Mouse (Mus musculus) liver, embryonic 14.5 days (tissue): ENCODE data around the gene Mad1l1.

ENCODE experiments used
- CTCF ChIP-seq: IDR thresholded peaks from 2 replicates; pipeline ENCODE4 v1.5.1; 2016; ENCODE audit warnings: antibody characterized with exemption, low read depth, control low read depth
- EP300 ChIP-seq: IDR thresholded peaks from 2 replicates; pipeline ENCODE4 v1.6.1; 2016; ENCODE audit warnings: antibody characterized with exemption, low read depth

- TF ChIP-seq CTCF (no peak), EP300 (no peak)
Measured at GRCm38 (mm10) chr5:140073671-140074116, 247.7 kb downstream of the Mad1l1 start.
